Mouse (Mus musculus) neural tube, embryonic 11.5 days (tissue): Measurements from ENCODE around the gene Acsbg2. TPM values are rescaled to one million over a fixed set of nuclear protein-coding genes. Genes with fewer than 3 reads are reported as not detected.
"Not testable (repeated sequence)": the region's sequence is repeated elsewhere in the genome, so short reads cannot be mapped to it uniquely, and the experiment has no call there.

Experiments
- ATAC-seq: fragments of 200-750 bp; cut with Nextera tagmentation; 2 replicates; pipeline ENCODE4 v1.8.0; 2017; ENCODE audit warnings: moderate number of reproducible peaks, mild to moderate bottlenecking, moderate TSS enrichment, moderate library complexity; ENCODE audit not compliant: insufficient read depth, low FRiP score, low TSS enrichment
- DNase-seq: peaks from one replicate; pipeline ENCODE4 v3.0.0-alpha.2; 2015; ENCODE audit warnings: low spot score
- H3K27ac ChIP-seq: fragments of 300-500 bp; sonication (generic); 2 replicates; pipeline ENCODE4 v1.5.1; 2014; ENCODE audit warnings: low read depth, mild to moderate bottlenecking, low read length
- H3K27me3 ChIP-seq: fragments of 300-500 bp; sonication (generic); 2 replicates; pipeline ENCODE4 v1.6.1; 2014; ENCODE audit warnings: mild to moderate bottlenecking, low read length, mixed read lengths; ENCODE audit not compliant: control insufficient read depth, insufficient read depth
- H3K36me3 ChIP-seq: fragments of 300-500 bp; sonication (generic); 2 replicates; pipeline ENCODE4 v1.6.1; 2014; ENCODE audit warnings: mild to moderate bottlenecking, low read length, moderate library complexity, mixed read lengths; ENCODE audit not compliant: control insufficient read depth, insufficient read depth
- H3K4me1 ChIP-seq: fragments of 300-500 bp; sonication (generic); 2 replicates; pipeline ENCODE4 v1.6.1; 2014; ENCODE audit warnings: low read length, mixed read lengths; ENCODE audit not compliant: control insufficient read depth, insufficient read depth
- H3K4me2 ChIP-seq: fragments of 300-500 bp; sonication (generic); 2 replicates; pipeline ENCODE4 v1.6.1; 2014; ENCODE audit warnings: low read depth, mild to moderate bottlenecking, moderate library complexity
- H3K4me3 ChIP-seq: fragments of 300-500 bp; sonication (generic); 2 replicates; pipeline ENCODE4 v1.5.1; 2014; ENCODE audit warnings: low read depth, low read length
- H3K9ac ChIP-seq: fragments of 300-500 bp; sonication (generic); 2 replicates; pipeline ENCODE4 v1.6.1; 2014; ENCODE audit warnings: mild to moderate bottlenecking, low read length
- H3K9me3 ChIP-seq: fragments of 300-500 bp; sonication (generic); 2 replicates; pipeline ENCODE4 v1.6.1; 2016; ENCODE audit warnings: low read length; ENCODE audit not compliant: control insufficient read depth
- WGBS: fragments of 180-500 bp; shearing (Covaris S2); extraction: QIAGEN DNeasy Blood & Tissue Kit; methylation state at CpG from one replicate; pipeline ENCODE4 v1.1.7; 2014; 5-methylcytosine and 5-hydroxymethylcytosine counted together
- polyA plus RNA-seq: library from polyadenylated mRNA; unstranded; fragments of >200 nt; fragmentation: Nextera tagmentation; extraction: Ambion mirVana; gene quantifications from 2 replicates; pipeline ENCODE4 v1.2.1, GENCODE M21; 2014

Gene Acsbg2
- polyA plus RNA-seq = not detected in 2 replicates

DNA sequence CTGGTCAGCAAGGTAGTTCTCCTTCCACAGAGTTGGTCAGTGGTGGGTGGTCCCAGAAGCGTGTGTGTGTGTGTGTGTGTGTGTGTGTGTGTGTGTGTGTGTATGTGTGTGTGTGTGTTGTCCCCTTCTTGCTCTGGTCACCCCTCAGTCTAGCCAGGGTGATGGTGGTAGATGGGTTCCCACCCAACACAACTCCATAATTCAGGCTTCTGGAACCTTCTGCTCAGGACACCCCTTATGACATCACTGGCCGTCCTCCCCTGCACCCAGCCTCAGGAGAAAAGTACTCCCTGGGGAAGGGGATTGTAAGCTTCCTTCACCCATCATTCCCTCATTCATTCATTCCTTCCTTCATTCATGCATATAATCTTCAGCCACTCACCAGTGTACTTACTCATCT, at the start of gene Acsbg2:
Gene Acsbg2, minus strand, starts transcription at position 211 of the 400 bp plus-strand sequence.
- Histone ChIP-seq H3K9ac (no peak within 1 kb of the TSS), H3K4me1 (no peaks in the 10 kb centered on the region), H3K36me3 (no peaks in the 10 kb centered on the region), H3K27ac (no peak within 1 kb of the TSS), H3K4me2 (no peak within 1 kb of the TSS), H3K9me3 (peaks cover 2% of the 10 kb centered on the region; the same call in 1 of the 2 replicates), H3K27me3 (no peaks in the 10 kb centered on the region), H3K4me3 (no peak within 1 kb of the TSS)
- 91% methylated on average over 2 of the region's 2 CpGs for WGBS
- ATAC-seq (no peak), DNase-seq (no peak)

- DNase-seq = no peak
- no peak overlapping the region for H3K9ac ChIP-seq
- ATAC-seq = no peak
These were observed 45.5 kb upstream of the Acsbg2 start for GRCm38 (mm10) chr17:56919725-56920124.

DNA sequence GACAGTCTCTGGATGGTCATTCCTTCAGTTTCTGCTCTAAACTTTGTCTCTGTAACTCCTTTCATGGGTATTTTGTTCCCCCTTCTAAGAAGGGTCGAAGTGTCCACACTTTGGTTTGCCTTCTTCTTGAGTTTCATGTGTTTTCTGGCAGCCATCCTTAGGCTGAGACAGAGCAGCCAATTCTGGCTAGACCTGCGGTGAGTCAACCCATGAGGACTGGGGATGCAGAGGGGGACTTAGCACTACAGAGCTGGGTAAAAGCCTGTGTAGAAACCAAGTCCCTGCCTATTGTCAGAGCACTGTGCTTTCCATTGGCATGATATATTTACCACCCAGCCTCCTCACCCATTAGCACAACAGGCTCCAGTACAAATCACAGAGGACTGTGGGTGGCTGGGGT, 42.9 kb upstream of the Acsbg2 start:
- DNase-seq (no peak), ATAC-seq (no peak)
- no peak overlapping the region for H3K9ac ChIP-seq
- H3K27me3 ChIP-seq = no peaks in the 10 kb centered on the region
- 95% methylated on average over 2 of the region's 2 CpGs for WGBS
- no peak overlapping the region for H3K4me2 ChIP-seq
- no peaks in the 10 kb centered on the region for H3K4me1 ChIP-seq
- H3K36me3 ChIP-seq = peaks cover 15% of the 10 kb centered on the region
- no peak overlapping the region for H3K27ac ChIP-seq
- H3K4me3 ChIP-seq = no peak overlapping the region
- no peaks in the 10 kb centered on the region for H3K9me3 ChIP-seq

More at GRCm38 (mm10) chr17:56919725-56920124, 45.5 kb upstream of the Acsbg2 start:
- H3K27me3 ChIP-seq = no peaks in the 10 kb centered on the region
- no peak overlapping the region for H3K27ac ChIP-seq
- no peaks in the 10 kb centered on the region for H3K4me1 ChIP-seq
- WGBS = 91% methylated on average over 3 of the region's 3 CpGs
- no peak overlapping the region for H3K4me2 ChIP-seq
- no peaks in the 10 kb centered on the region for H3K9me3 ChIP-seq
- peaks cover 12% of the 10 kb centered on the region for H3K36me3 ChIP-seq
- H3K4me3 ChIP-seq = no peak overlapping the region

DNA sequence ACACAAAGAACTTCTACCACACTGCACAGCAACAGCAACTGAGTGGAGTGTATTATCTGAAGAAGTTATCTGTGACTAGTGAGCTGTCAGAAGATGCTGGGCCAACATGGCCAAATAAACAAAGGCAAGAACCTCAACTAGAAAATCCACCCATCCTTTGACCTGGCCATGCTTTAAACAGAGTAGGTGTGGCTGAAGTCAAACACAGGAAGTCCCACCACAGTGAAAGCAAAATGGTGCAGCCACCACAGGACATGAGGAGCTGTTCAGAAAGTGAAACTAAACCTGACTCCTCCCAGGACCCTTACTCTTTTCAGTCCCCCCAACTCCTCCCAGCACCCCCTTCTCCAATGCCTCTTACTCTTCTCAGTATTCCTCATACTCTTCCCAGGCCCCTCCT, 39.2 kb upstream of the Acsbg2 start:
- H3K27ac ChIP-seq = no peak overlapping the region
- ATAC-seq (no peak), DNase-seq (no peak)
- H3K4me3 ChIP-seq = no peak overlapping the region
- H3K27me3 ChIP-seq = no peaks in the 10 kb centered on the region
- H3K36me3 ChIP-seq = peaks cover 12% of the 10 kb centered on the region
- no peaks in the 10 kb centered on the region for H3K9me3 ChIP-seq
- H3K9ac ChIP-seq = no peak overlapping the region
- no peaks in the 10 kb centered on the region for H3K4me1 ChIP-seq
- no peak overlapping the region for H3K4me2 ChIP-seq

- Histone ChIP-seq H3K4me3 (no peak overlapping the region), H3K27ac (no peak overlapping the region), H3K36me3 (peaks cover 12% of the 10 kb centered on the region), H3K9ac (no peak overlapping the region), H3K9me3 (no peaks in the 10 kb centered on the region), H3K27me3 (no peaks in the 10 kb centered on the region), H3K4me1 (no peaks in the 10 kb centered on the region), H3K4me2 (no peak overlapping the region)
- DNase-seq (no peak), ATAC-seq (no peak)
- WGBS = 94% methylated on average over 3 of the region's 3 CpGs
These were observed 38.8 kb upstream of the Acsbg2 start for GRCm38 (mm10) chr17:56913023-56913422.

GRCm38 (mm10) chr17:56909764-56910163, 35.5 kb upstream of the Acsbg2 start:
- not testable (repeated sequence) for H3K4me1 ChIP-seq, H3K9ac ChIP-seq, ATAC-seq, H3K4me2 ChIP-seq, DNase-seq, H3K9me3 ChIP-seq, H3K27me3 ChIP-seq, H3K27ac ChIP-seq, H3K4me3 ChIP-seq
- 83% methylated on average over 2 of the region's 2 CpGs for WGBS
- H3K36me3 ChIP-seq = peaks cover 13% of the 10 kb centered on the region

GRCm38 (mm10) chr17:56907887-56908286, 33.6 kb upstream of the Acsbg2 start:
- Histone ChIP-seq H3K4me3 (no peak overlapping the region), H3K27ac (no peak overlapping the region), H3K27me3 (no peaks in the 10 kb centered on the region), H3K9me3 (no peaks in the 10 kb centered on the region), H3K36me3 (peaks cover 13% of the 10 kb centered on the region), H3K4me1 (no peaks in the 10 kb centered on the region), H3K9ac (no peak overlapping the region), H3K4me2 (no peak overlapping the region)
- 96% methylated on average over 9 of the region's 9 CpGs for WGBS
- ATAC-seq (no peak), DNase-seq (no peak)

DNA sequence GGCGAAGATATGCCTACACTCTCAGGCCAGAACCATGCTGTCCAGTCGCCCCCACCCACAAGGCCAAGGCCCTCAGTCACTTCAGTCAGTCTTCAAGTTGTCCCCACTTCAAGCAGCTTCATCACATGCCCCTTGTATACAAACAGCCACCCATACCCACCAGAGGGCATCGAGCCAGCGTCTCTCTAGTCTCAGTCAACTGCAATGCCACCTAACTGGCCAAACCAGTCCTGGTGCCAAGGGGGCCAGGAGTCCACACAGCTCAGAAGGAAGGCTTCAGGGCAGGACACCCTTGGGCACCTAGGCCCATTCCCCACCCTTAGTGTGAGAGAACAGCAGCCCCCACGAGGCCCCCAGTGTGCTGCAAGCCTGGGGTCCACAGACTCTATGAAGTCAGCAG, 32.8 kb upstream of the Acsbg2 start:
- Histone ChIP-seq H3K27ac (no peak overlapping the region), H3K36me3 (peaks cover 16% of the 10 kb centered on the region), H3K4me3 (no peak overlapping the region), H3K4me2 (no peak overlapping the region), H3K9me3 (no peaks in the 10 kb centered on the region), H3K4me1 (no peaks in the 10 kb centered on the region), H3K27me3 (no peaks in the 10 kb centered on the region), H3K9ac (no peak overlapping the region)
- WGBS = 84% methylated on average over 5 of the region's 5 CpGs
- no peak for ATAC-seq
- DNase-seq = no peak

DNA sequence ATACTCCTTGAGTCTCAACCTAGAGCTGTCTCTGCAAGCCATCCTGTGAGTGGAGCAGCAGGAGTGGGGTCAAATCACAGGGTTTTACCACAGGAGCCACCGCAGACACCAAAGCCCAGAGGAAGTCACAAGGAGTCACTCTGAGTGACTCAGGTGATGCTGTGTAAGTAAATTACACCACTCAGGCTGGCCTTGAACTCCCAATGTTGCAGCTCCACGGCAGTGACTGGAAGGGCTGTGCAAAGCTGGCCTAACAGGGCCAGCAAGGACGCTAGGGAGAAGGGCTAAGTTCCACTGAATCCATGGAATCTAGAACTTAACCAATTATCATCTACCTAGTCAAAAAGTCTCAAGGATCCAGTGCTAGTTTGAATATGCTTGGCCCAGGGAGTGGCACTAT, 31.9 kb upstream of the Acsbg2 start:
- DNase-seq = no peak

More for the DNA sequence above, 31.9 kb upstream of the Acsbg2 start:
- Histone ChIP-seq H3K27me3 (no peaks in the 10 kb centered on the region), H3K4me2 (no peak overlapping the region), H3K9me3 (no peaks in the 10 kb centered on the region), H3K9ac (no peak overlapping the region), H3K4me3 (no peak overlapping the region), H3K4me1 (no peaks in the 10 kb centered on the region), H3K36me3 (peaks cover 22% of the 10 kb centered on the region), H3K27ac (no peak overlapping the region)
- WGBS = 93% methylated on average over 3 of the region's 3 CpGs
- ATAC-seq = no peak
